Mouse (Mus musculus): ENCODE results near the gene Fitm1. TPM values are rescaled to one million over a fixed set of nuclear protein-coding genes. Genes with fewer than 3 reads are reported as not detected.

Gene Fitm1
- total and polyA plus RNA-seq, 2 experiments from 2014 or later: 195 to 277 TPM

DNA sequence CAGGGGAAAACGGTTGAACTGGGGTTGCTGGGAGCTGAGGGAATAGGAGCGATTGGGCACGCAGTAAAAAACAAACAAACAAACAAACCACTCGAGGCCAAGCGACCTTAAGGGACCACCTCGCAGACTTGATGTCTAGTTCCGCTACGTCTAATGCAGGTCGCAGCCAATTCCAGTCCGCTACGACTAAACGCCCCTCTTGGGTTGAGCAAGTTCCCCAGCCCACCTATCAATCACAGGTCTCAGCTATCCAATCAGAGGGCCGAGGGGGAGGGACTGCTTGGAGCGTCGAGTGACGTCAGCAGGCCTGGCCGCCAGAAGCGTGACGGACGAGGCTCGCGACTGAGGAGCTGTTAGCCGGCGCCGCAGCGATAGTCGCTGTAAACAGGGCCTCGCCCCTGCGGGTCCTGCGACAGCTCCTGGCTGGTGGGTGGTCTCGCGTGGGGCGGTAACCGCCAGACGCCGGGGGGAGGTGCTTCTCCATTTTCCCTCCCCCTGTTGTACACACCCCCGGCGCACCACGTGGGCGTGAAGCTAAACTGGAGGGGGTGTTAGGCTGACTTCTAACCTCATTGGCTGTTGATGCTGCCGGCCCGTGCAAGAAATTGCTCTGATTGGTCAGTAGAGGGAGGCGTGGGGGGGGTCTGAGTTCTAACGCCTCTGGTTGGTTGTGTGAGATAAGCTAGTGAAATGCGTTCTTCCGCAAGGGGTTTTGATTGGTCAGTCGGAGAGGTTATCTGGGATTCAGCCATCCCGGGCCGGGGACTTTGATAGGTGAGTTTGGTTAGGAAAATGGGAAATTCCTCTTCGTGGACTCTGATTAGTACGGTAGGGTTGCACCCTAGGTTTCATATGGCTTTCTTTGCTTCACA is 15.0 kb upstream of the Fitm1 start, which contains the start of gene A730061H03Rik:
A730061H03Rik (minus strand) TSS at position 205 of the 872 bp plus-strand sequence.
- Histone ChIP-seq H3K4me3 (ENCODE audit: low read depth, low read length) (peak within 1 kb of the TSS; percentile 77), H3K27ac (ENCODE audit: low read depth) (peak within 1 kb of the TSS; percentile 99), H3K9me3 (replicated peaks; ENCODE audit: control insufficient read depth, low read length) (no peaks in the 10 kb centered on the region), H3K4me1 (ENCODE audit: control insufficient read depth, insufficient read depth) (peaks cover 6% of the 10 kb centered on the region), H3K9ac (replicated peaks; ENCODE audit: low read depth, low read length) (peak within 1 kb of the TSS; percentile 82), H3K4me2 (ENCODE audit: low read depth, low read length) (peak within 1 kb of the TSS; percentile 77), H3K27me3 (ENCODE audit: control insufficient read depth, insufficient read depth, low read length) (no peaks in the 10 kb centered on the region), H3K36me3 (replicated peaks; ENCODE audit: control insufficient read depth, insufficient read depth, low read length) (peaks cover 31% of the 10 kb centered on the region)
- DNase-seq (ENCODE audit: low spot score) (peak; percentile 99), ATAC-seq (ENCODE audit: insufficient read depth, low read depth) (peak; percentile 92)
- TF ChIP-seq EP300 (IDR thresholded peaks at IDR 0.05; ENCODE audit: low read depth) (peak; percentile 92), CTCF (IDR thresholded peaks at IDR 0.05; ENCODE audit: low read depth) (no peak)
- WGBS: under 1% methylated on average over 51 of the region's 51 CpGs

DNA sequence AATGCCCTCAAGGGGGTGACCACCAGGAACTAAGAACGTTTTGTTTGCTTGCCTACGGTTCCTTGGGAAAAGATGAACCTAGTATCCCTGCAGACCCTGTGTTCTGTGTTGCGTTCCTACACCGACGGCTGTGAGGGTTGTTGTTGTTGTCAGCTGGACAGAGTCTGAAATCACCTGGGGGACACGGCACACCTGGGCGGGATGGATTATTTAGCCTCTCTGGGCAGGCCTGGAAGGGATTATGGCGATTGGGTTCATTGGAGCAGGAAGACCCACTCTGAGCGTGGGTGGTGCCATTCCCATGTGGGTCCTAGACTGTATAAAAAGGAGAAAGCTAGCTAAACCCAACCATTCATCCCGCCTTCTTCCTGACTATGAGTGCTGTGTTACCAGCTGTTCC is 13.6 kb upstream of the Fitm1 start:
- no peak overlapping the region for H3K27ac ChIP-seq (ENCODE audit: low read depth)
- peaks cover 6% of the 10 kb centered on the region for H3K4me1 ChIP-seq (ENCODE audit: control insufficient read depth, insufficient read depth)
- no peaks in the 10 kb centered on the region for H3K9me3 ChIP-seq (replicated peaks; ENCODE audit: control insufficient read depth, low read length)
- H3K4me3 ChIP-seq (ENCODE audit: low read depth, low read length): no peak overlapping the region
- no peak for DNase-seq (ENCODE audit: low spot score)
- H3K9ac ChIP-seq (replicated peaks; ENCODE audit: low read depth, low read length): no peak overlapping the region
- TF ChIP-seq CTCF (IDR thresholded peaks at IDR 0.05; ENCODE audit: low read depth) (no peak), EP300 (IDR thresholded peaks at IDR 0.05; ENCODE audit: low read depth) (no peak)
- 86% methylated on average over 10 of the region's 10 CpGs for WGBS
- ATAC-seq (ENCODE audit: insufficient read depth, low read depth): no peak
- H3K27me3 ChIP-seq (ENCODE audit: control insufficient read depth, insufficient read depth, low read length): no peaks in the 10 kb centered on the region
- H3K4me2 ChIP-seq (ENCODE audit: low read depth, low read length): 0 out of 2 replicates have a peak overlapping the region, but pooled peaks have one; percentile 77
- H3K36me3 ChIP-seq (replicated peaks; ENCODE audit: control insufficient read depth, insufficient read depth, low read length): peaks cover 45% of the 10 kb centered on the region

DNA sequence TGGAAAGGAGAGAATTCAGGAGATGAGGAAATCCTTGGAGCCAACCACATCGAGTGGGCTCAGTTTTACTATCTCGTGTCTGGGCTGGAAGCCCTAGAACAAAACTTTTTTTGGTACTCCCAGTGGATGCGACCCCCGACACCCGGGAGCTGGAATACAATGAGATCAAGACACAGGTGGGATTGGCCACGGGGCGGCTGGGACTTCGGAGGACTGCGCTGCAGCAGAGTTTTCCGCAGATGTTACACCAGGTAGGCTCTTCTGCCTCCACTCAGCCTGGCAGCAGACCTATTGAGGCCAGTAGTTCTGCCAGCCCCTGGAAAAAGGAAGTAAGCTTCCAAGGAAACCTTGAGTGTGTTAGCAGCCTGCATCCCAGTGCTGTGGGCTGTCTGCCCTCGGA is 12.2 kb upstream of the Fitm1 start:
- no peak overlapping the region for H3K4me3 ChIP-seq (ENCODE audit: low read depth, low read length)
- TF ChIP-seq CTCF (IDR thresholded peaks at IDR 0.05; ENCODE audit: low read depth): no peak
- TF ChIP-seq EP300 (IDR thresholded peaks at IDR 0.05; ENCODE audit: low read depth): no peak
- H3K27me3 ChIP-seq (ENCODE audit: control insufficient read depth, insufficient read depth, low read length): no peaks in the 10 kb centered on the region
- peaks cover 59% of the 10 kb centered on the region for H3K36me3 ChIP-seq (replicated peaks; ENCODE audit: control insufficient read depth, insufficient read depth, low read length)
- 86% methylated on average over 11 of the region's 11 CpGs for WGBS
- DNase-seq (ENCODE audit: low spot score): no peak
- H3K27ac ChIP-seq (ENCODE audit: low read depth): no peak overlapping the region
- H3K4me2 ChIP-seq (ENCODE audit: low read depth, low read length): no peak overlapping the region
- H3K9ac ChIP-seq (replicated peaks; ENCODE audit: low read depth, low read length): no peak overlapping the region
- ATAC-seq (ENCODE audit: insufficient read depth, low read depth): no peak
- peaks cover 6% of the 10 kb centered on the region for H3K4me1 ChIP-seq (ENCODE audit: control insufficient read depth, insufficient read depth)
- H3K9me3 ChIP-seq (replicated peaks; ENCODE audit: control insufficient read depth, low read length): no peaks in the 10 kb centered on the region

DNA sequence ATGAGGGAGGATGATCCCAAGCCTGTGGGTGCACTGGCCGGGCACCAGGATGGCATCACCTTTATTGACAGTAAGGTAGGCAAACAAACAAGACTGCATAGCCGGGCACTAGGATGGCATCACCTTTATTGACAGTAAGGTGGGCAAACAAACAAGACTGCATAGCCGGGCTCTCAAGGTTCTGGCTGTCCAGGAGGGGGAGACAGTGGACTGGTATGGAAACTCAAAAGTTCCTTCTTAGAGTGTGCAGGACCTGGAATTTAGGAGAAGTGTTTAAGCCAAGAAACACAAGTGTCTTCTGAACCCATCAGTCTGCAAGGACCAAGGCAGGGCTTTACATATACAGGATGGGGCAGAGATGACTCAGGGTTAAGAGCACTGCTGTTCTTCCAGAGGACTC is 9.7 kb upstream of the Fitm1 start:
- H3K36me3 ChIP-seq (replicated peaks; ENCODE audit: control insufficient read depth, insufficient read depth, low read length): peaks cover 74% of the 10 kb centered on the region
- TF ChIP-seq CTCF (IDR thresholded peaks at IDR 0.05; ENCODE audit: low read depth) (no peak), EP300 (IDR thresholded peaks at IDR 0.05; ENCODE audit: low read depth) (no peak)
- ATAC-seq (ENCODE audit: insufficient read depth, low read depth) (no peak), DNase-seq (ENCODE audit: low spot score) (no peak)
- H3K4me3 ChIP-seq (ENCODE audit: low read depth, low read length): no peak overlapping the region
- H3K27ac ChIP-seq (ENCODE audit: low read depth): no peak overlapping the region
- no peak overlapping the region for H3K9ac ChIP-seq (replicated peaks; ENCODE audit: low read depth, low read length)
- H3K9me3 ChIP-seq (replicated peaks; ENCODE audit: control insufficient read depth, low read length): no peaks in the 10 kb centered on the region
- H3K4me1 ChIP-seq (ENCODE audit: control insufficient read depth, insufficient read depth): peaks cover 6% of the 10 kb centered on the region
- 88% methylated on average over 3 of the region's 3 CpGs for WGBS
- no peak overlapping the region for H3K4me2 ChIP-seq (ENCODE audit: low read depth, low read length)
- no peaks in the 10 kb centered on the region for H3K27me3 ChIP-seq (ENCODE audit: control insufficient read depth, insufficient read depth, low read length)

DNA sequence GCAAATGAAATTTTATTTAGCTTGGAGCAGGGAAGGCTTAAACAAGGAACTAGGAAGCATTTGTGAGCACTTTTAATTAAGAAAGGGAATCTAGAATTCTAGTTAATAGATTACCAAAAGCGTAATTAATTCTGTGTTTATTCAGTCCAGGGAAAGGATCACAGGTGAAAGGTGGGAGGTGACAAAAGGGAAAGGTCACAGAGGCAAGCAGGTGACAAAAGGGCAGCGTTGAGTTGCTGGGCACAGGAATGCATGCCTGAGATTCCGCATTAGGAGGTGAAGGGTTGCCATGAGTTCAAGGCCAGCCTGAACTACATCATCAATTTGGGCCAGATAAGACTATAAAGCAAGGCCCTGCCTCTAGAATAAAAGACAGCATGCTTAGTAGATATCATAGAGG is 7.9 kb upstream of the Fitm1 start:
- no peaks in the 10 kb centered on the region for H3K27me3 ChIP-seq (ENCODE audit: control insufficient read depth, insufficient read depth, low read length)
- peaks cover 71% of the 10 kb centered on the region for H3K36me3 ChIP-seq (replicated peaks; ENCODE audit: control insufficient read depth, insufficient read depth, low read length)
- H3K9me3 ChIP-seq (replicated peaks; ENCODE audit: control insufficient read depth, low read length): no peaks in the 10 kb centered on the region
- no peak overlapping the region for H3K4me3 ChIP-seq (ENCODE audit: low read depth, low read length)
- 85% methylated on average over 3 of the region's 3 CpGs for WGBS
- H3K9ac ChIP-seq (replicated peaks; ENCODE audit: low read depth, low read length): no peak overlapping the region
- TF ChIP-seq CTCF (IDR thresholded peaks at IDR 0.05; ENCODE audit: low read depth): no peak
- no peak for TF ChIP-seq EP300 (IDR thresholded peaks at IDR 0.05; ENCODE audit: low read depth)
- H3K4me2 ChIP-seq (ENCODE audit: low read depth, low read length): no peak overlapping the region
- no peak overlapping the region for H3K27ac ChIP-seq (ENCODE audit: low read depth)
- no peak for DNase-seq (ENCODE audit: low spot score)
- ATAC-seq (ENCODE audit: insufficient read depth, low read depth): no peak
- no peaks in the 10 kb centered on the region for H3K4me1 ChIP-seq (ENCODE audit: control insufficient read depth, insufficient read depth)
